Mouse (Mus musculus) WW6 (cell line): Measurements from ENCODE around the gene Prickle4.
"Not testable (repeated sequence)": the region's sequence is repeated elsewhere in the genome, so short reads cannot be mapped to it uniquely, and the experiment has no call there.

Experiments used
- DNase-seq: peaks from one replicate; pipeline ENCODE4 v3.0.0-alpha.2; 2013; ENCODE audit warnings: low read depth, low spot score

Prickle4 gene

GRCm38 (mm10) chr17:47669166-47669565 lies 25.4 kb downstream of the Prickle4 start:
- DNase-seq = no peak

DNA sequence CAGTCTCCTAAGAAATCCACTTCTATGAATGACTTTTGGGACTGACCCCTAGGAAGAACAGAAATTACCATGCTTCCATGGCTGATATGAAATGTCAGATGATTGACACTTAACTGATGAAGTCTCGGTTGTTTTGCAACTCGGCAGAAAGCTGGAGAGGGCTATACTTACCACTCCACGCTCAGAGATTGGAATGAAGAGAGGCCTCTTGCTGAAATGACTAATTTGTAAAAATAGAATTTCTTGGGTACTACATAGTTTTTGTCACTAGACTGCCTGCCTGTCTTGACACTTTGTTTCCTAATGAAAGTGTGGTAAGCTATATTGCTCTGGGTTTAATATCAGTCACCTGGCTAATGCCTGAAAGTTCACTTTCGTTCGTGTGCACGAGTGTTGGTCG lies 30.1 kb downstream of the Prickle4 start:
- DNase-seq = no peak

DNA sequence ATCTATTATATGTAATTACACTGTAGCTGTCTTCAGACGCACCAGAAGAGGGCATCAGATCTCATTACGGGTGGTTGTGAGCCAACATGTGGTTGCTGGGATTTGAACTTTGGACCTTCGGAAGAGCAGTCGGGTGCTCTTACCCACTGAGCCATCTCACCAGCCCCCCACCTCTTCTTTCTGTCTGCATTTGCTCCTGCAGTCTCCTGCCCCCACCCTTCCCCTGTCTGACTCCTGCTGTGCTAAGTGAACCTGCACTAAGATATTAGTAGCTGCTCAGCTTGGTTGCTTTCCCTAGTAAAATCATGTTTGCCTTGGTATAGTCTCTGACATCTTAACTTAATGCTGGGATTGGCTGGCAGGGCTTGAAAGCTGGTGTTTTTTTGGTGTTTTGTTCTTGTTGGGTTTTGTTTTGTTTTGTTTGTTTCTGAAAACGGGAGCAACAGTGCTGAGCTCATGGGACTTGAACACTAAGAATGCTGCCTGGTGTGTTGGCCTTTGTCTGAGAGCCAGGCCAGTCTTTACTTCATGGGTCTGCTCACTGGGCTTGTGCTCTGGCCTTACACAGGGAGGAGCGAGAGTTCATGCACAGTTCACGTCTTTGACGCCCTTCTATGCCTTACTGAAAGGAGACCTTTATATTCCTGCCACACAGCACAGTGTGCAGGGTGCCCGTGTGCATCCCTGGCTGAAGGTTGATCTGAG lies 31.4 kb downstream of the Prickle4 start:
- no peak for DNase-seq

GRCm38 (mm10) chr17:47658741-47659243 lies 35.7 kb downstream of the Prickle4 start:
- no peak for DNase-seq

GRCm38 (mm10) chr17:47657901-47658300 lies 36.6 kb downstream of the Prickle4 start:
- no peak for DNase-seq

- no peak for DNase-seq
Observed at GRCm38 (mm10) chr17:47655697-47656096, 38.8 kb downstream of the Prickle4 start.

DNA sequence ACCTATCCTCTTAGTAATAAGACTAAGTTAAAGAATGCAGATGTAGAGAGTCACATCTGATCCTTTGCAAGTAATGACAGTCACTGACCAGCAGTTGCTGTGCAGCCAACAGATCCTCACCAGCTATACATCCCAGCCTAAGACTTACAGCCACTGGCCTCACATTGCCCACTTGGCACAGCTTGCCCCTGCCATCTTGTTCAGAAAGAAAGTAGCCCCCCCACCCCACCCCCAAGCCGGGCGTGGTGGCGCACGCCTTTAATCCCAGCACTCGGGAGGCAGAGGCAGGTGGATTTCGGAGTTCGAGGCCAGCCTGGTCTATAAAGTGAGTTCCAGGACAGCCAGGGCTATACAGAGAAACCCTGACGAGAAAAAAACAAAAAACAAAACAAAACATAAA lies 40.2 kb downstream of the Prickle4 start:
- not testable (repeated sequence) for DNase-seq

GRCm38 (mm10) chr17:47651953-47652352 lies 42.6 kb downstream of the Prickle4 start:
- no peak for DNase-seq

- no peak for DNase-seq
Observed at GRCm38 (mm10) chr17:47648966-47649365, 45.6 kb downstream of the Prickle4 start.

GRCm38 (mm10) chr17:47646683-47647082 lies 47.9 kb downstream of the Prickle4 start:
- DNase-seq = peak; percentile 70

DNA sequence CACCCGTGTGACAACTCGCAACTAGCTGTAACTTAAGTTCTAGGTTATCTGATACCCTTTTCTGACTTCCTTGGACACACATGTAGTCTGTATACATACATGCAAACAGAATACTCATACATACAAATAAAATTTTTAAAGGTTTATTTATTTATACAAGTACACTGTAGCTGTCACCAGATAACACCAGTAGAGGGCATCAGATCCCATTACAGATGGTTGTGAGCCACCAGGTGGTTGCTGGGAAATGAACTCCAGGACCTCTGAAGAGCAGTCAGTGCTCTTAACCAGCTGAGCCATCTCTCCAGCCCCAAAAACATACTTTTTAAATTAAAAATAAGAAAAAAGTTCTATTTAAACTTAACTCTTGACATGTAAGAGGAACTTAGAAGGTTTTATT lies 51.5 kb downstream of the Prickle4 start:
- no peak for DNase-seq
